Mouse (Mus musculus) forebrain, embryonic 13.5 days (tissue): ENCODE results near the gene Lrtm2. TPM values are rescaled to one million over a fixed set of nuclear protein-coding genes. Genes with fewer than 3 reads are reported as not detected.

Experiments used
- ATAC-seq: fragments of 200-750 bp; cut with Nextera tagmentation; 2 replicates; pipeline ENCODE4 v1.8.0; 2017
- H3K27ac ChIP-seq: fragments of 300-500 bp; sonication (generic); 2 replicates; pipeline ENCODE4 v1.5.1; 2015; ENCODE audit warnings: inconsistent platforms, mild to moderate bottlenecking, moderate library complexity
- H3K27me3 ChIP-seq: fragments of 300-500 bp; sonication (generic); 2 replicates; pipeline ENCODE4 v1.6.1; 2015; ENCODE audit warnings: mild to moderate bottlenecking, inconsistent platforms
- H3K36me3 ChIP-seq: fragments of 300-500 bp; sonication (generic); 2 replicates; pipeline ENCODE4 v1.6.1; 2015; ENCODE audit warnings: mild to moderate bottlenecking, inconsistent platforms; ENCODE audit not compliant: poor library complexity, severe bottlenecking
- H3K4me1 ChIP-seq: fragments of 300-500 bp; sonication (generic); 2 replicates; pipeline ENCODE4 v1.6.1; 2015; ENCODE audit warnings: inconsistent platforms
- H3K4me2 ChIP-seq: fragments of 300-500 bp; sonication (generic); 2 replicates; pipeline ENCODE4 v1.6.1; 2015; ENCODE audit warnings: inconsistent platforms, mild to moderate bottlenecking, moderate library complexity
- H3K4me3 ChIP-seq: fragments of 300-500 bp; sonication (generic); 2 replicates; pipeline ENCODE4 v1.5.1; 2015; ENCODE audit warnings: mild to moderate bottlenecking, inconsistent platforms
- H3K9ac ChIP-seq: fragments of 300-500 bp; sonication (generic); 2 replicates; pipeline ENCODE4 v1.6.1; 2015; ENCODE audit warnings: mild to moderate bottlenecking, inconsistent platforms
- H3K9me3 ChIP-seq: fragments of 300-500 bp; sonication (generic); replicated peaks from 2 replicates; pipeline ENCODE4 v1.6.1; 2016; ENCODE audit warnings: inconsistent platforms
- WGBS: fragments of 180-500 bp; shearing (Covaris S2); methylation state at CpG from one replicate; pipeline ENCODE4 v1.1.7; 2015; 5-methylcytosine and 5-hydroxymethylcytosine counted together
- polyA plus RNA-seq: library from polyadenylated mRNA; unstranded; fragments of >200 nt; fragmentation: Nextera tagmentation; extraction: Ambion mirVana; gene quantifications from 2 replicates; pipeline ENCODE4 v1.2.1, GENCODE M21; 2015

The Lrtm2 gene
- polyA plus RNA-seq, 1 experiment from 2014 or later = 1.1 TPM

DNA sequence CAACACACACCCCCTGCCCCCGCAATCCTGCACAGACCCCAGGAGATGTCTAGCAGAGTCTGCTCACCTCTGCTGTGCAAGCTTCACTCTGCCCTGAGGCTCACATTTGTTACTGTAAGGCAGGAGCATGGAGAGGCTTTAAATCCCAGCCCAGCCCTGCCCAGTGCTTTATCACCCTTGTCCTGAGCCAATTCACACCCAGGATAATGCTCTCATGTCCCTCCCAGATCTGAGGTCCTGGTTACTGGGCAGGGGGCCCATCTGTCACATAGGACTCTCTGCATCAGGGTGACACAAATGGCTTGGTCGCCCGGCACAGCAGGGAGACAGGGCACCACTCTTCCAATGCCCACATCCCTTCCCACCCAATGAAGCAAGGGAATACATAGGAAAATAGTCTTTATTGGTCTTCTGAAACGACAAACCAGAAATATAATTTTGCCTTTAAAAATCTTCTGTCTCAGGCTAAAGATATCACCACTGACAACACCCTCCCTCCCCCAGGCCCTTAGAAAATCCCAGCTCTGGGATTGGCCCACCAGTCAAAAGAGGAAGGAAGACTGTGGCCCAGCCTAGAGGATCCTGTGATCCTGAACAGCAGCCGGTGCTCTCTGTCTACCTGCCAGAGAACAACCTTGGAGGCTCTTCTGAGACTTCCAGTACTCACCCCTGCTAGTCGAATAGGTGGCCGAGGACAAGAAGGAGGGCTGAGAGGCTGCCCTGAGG lies 15.7 kb downstream of the Lrtm2 start:
- WGBS = 61% methylated on average over 7 of the region's 7 CpGs
- Histone ChIP-seq H3K9ac (no peak overlapping the region), H3K9me3 (no peaks in the 10 kb centered on the region), H3K27me3 (no peaks in the 10 kb centered on the region), H3K36me3 (no peaks in the 10 kb centered on the region), H3K4me3 (no peak overlapping the region), H3K4me2 (no peak overlapping the region), H3K27ac (no peak overlapping the region), H3K4me1 (peaks cover 36% of the 10 kb centered on the region)
- no peak for ATAC-seq

DNA sequence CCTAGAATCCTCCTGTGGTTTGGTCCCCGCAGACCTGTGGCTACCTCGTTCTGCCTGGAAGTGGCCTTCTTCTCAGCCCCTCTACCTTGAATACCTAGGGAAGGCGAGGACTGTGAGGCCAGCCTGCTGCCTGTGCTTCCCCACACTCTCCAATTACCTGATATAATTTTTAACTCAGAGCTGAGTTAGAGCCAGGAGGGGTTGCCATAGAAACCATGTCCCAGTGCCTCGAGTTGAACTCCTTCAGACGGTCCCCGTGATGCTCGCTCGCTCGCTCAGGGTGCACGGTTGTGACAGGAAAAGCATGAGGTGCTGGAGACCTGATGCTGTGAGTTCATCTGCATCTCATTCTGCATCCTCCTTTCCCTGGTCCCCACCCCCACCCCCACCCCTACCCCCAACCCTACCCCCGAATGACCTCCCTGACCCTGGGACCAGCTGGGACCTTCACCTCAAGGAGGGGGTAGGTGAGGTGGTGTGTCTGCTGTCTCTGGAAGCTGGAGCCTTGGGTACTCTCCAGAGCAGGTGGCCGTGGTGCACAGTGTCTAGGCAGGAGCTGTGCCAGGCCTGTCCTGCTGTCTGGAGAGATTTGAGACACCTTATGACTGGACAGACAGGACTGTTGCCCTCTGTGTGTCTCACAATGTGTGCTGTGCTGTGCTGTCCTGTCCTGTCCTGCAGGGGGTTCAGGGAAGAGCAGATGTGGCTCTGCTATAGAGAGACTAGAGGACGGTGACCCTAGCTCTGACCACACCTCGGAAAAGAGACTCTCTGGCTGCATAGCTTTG lies 16.8 kb downstream of the Lrtm2 start:
- peak overlapping the region; percentile 63 for H3K27ac ChIP-seq
- H3K4me3 ChIP-seq = no peak overlapping the region
- peak; percentile 73 for ATAC-seq
- no peaks in the 10 kb centered on the region for H3K36me3 ChIP-seq
- H3K27me3 ChIP-seq = no peaks in the 10 kb centered on the region
- H3K9me3 ChIP-seq = no peaks in the 10 kb centered on the region
- H3K9ac ChIP-seq = no peak overlapping the region
- 55% methylated on average over 14 of the region's 14 CpGs for WGBS
- H3K4me1 ChIP-seq = peaks cover 34% of the 10 kb centered on the region
- no peak overlapping the region for H3K4me2 ChIP-seq

DNA sequence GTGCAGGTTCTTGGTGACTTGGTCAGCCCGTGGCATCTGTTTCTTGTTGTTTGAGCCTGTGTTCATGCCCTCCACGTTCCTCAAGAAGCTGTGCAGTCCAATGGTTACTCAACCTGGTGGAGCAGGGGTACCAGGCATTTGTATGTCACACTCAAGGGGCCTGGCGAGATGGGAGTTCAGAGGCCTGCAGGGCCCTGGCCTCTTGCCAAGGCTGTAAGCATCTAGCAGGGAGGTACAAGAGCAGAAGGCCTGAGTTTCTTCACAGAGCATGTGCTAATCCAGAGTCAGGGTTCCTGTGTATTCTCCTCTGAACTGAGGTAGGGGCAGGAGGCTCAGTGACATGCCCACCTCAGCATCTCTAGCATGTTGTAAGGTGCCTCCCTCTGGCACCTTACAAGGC lies 17.5 kb downstream of the Lrtm2 start:
- H3K4me1 ChIP-seq = peaks cover 31% of the 10 kb centered on the region
- no peak overlapping the region for H3K4me3 ChIP-seq
- H3K27me3 ChIP-seq = no peaks in the 10 kb centered on the region
- 0 out of 2 replicates have a peak, but pooled peaks have one; percentile 4 for ATAC-seq
- no peaks in the 10 kb centered on the region for H3K36me3 ChIP-seq
- H3K4me2 ChIP-seq = no peak overlapping the region
- H3K9ac ChIP-seq = no peak overlapping the region
- WGBS = 57% methylated on average over 3 of the region's 3 CpGs
- H3K9me3 ChIP-seq = no peaks in the 10 kb centered on the region
- H3K27ac ChIP-seq = peak overlapping the region; percentile 63

DNA sequence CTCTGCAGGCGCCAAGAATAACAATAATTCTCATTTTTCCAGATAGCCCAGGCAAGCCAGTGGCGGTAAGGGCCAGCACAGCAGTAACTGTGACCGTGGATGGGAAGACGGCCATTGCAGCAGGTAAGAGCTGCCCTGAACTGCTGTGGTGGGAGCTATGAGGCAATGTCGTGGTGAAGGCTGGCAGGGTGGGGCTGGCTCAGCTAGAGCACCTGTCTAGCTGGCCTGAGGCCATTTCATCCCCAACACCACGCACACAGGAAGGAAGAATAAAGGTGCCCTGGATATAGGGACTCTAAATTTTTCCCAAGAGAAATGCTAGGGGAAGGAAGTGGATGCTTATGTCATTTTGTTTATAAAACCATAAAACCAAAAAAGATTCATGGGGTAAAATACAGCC lies 18.2 kb downstream of the Lrtm2 start:
- H3K36me3 ChIP-seq = no peaks in the 10 kb centered on the region
- no peak overlapping the region for H3K27ac ChIP-seq
- H3K9ac ChIP-seq = no peak overlapping the region
- no peaks in the 10 kb centered on the region for H3K9me3 ChIP-seq
- H3K4me1 ChIP-seq = peaks cover 26% of the 10 kb centered on the region
- H3K27me3 ChIP-seq = no peaks in the 10 kb centered on the region
- ATAC-seq = no peak
- WGBS = 87% methylated on average over 6 of the region's 6 CpGs
- H3K4me3 ChIP-seq = no peak overlapping the region
- H3K4me2 ChIP-seq = no peak overlapping the region

DNA sequence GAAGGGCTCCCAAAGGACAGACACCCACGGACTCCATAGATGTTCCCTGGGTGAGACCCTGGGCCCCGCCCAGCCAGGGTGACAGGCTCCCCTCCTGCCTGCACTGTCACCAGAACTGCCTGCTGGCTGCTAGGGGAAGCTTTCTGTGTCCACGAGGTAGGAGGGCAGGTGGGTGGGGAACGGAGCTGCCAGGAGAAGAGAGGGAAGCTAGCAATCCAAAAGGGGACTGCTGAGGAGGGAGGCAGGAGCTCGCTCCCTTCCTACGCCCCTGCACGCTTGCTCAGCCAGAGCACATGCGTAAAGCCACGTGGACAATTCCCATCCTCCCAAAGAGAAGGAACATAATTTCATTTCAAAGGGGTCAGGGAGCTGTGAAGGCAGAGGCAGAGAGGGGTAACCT lies 20.4 kb downstream of the Lrtm2 start:
- H3K27ac ChIP-seq = no peak overlapping the region
- no peak overlapping the region for H3K9ac ChIP-seq
- H3K4me2 ChIP-seq = no peak overlapping the region
- ATAC-seq = no peak
- WGBS = 62% methylated on average over 9 of the region's 9 CpGs
- H3K27me3 ChIP-seq = no peaks in the 10 kb centered on the region
- peaks cover 26% of the 10 kb centered on the region for H3K4me1 ChIP-seq
- H3K9me3 ChIP-seq = no peaks in the 10 kb centered on the region
- no peak overlapping the region for H3K4me3 ChIP-seq
- H3K36me3 ChIP-seq = no peaks in the 10 kb centered on the region

DNA sequence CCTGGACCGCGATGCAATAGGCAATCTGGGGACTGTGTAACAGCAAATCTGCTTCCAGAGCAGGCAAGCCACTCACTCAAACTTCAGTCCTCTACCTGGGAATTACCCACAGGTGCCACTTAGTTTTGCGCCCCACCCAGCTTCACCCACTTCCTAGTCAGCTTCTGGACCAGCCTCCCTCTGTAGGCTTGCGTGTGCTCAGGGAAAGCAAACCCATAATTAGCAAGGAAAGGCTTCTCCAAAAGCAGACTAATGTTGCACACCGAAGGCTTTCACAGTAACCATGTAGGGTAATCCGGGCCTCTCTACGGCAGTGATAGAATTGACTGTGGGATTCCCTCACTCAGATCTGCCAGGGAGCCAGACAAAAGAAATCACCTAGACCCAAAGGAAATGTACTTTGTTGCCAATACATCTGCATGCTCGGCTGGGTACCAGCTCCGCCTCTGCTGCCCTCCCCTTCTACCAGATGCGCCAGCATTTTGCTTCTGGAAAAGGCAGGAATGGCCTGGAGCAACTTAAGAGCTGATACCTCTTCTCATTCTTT lies 22.6 kb downstream of the Lrtm2 start:
- Histone ChIP-seq H3K9ac (no peak overlapping the region), H3K9me3 (no peaks in the 10 kb centered on the region), H3K4me2 (no peak overlapping the region), H3K27ac (no peak overlapping the region), H3K4me3 (no peak overlapping the region), H3K27me3 (no peaks in the 10 kb centered on the region), H3K36me3 (no peaks in the 10 kb centered on the region), H3K4me1 (peaks cover 7% of the 10 kb centered on the region)
- no peak for ATAC-seq
- WGBS = 48% methylated on average over 10 of the region's 10 CpGs

DNA sequence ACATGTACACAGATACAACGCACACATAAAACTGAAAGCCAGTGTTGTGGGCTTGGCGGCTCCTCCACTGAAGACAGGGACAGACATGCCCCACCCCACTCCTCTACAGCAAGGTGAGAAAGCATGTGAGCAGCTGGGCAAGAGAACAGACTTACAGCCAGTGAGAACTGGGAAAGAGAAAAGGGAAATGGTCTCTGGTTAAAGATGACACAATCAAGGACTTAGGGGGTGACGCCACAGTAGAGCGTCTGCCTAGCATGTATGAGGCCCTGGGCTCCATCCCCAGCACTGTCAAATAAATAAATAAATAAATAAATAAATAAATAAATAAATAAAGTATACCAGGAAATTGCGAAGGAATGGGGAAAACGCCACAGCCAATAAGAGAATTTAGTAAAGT lies 27.2 kb downstream of the Lrtm2 start:
- no peak for ATAC-seq
- Histone ChIP-seq H3K4me1 (peaks cover 3% of the 10 kb centered on the region; the same call in 1 of the 2 replicates), H3K27ac (no peak overlapping the region), H3K4me2 (no peak overlapping the region), H3K9ac (no peak overlapping the region), H3K27me3 (no peaks in the 10 kb centered on the region), H3K4me3 (no peak overlapping the region), H3K9me3 (no peaks in the 10 kb centered on the region), H3K36me3 (no peaks in the 10 kb centered on the region)
- WGBS = 92% methylated on average over 6 of the region's 6 CpGs

DNA sequence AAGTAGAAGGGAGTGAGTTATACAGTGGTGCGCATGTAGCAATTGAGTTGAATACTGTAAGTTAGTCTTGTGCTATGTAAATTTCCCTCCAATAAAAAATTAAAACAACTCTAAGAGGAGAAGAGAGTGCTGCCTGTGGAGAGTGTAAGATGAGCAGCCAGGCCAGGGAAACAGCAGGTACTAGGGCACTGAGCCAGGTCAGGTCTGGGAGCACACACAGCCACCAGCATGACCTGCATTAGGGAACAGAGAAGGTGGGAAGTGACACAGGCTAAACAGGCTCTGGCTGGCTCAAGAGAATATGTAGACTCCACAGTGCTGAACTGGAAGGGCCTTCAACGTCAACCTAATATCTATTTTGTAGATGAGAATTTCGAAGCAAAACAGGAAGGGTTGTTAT lies 29.3 kb downstream of the Lrtm2 start:
- H3K4me2 ChIP-seq = no peak overlapping the region
- 96% methylated on average over 3 of the region's 3 CpGs for WGBS
- no peaks in the 10 kb centered on the region for H3K9me3 ChIP-seq
- no peak overlapping the region for H3K27ac ChIP-seq
- H3K36me3 ChIP-seq = no peaks in the 10 kb centered on the region
- H3K4me3 ChIP-seq = no peak overlapping the region
- H3K27me3 ChIP-seq = no peaks in the 10 kb centered on the region
- no peak overlapping the region for H3K9ac ChIP-seq
- no peaks in the 10 kb centered on the region for H3K4me1 ChIP-seq
- ATAC-seq = no peak

DNA sequence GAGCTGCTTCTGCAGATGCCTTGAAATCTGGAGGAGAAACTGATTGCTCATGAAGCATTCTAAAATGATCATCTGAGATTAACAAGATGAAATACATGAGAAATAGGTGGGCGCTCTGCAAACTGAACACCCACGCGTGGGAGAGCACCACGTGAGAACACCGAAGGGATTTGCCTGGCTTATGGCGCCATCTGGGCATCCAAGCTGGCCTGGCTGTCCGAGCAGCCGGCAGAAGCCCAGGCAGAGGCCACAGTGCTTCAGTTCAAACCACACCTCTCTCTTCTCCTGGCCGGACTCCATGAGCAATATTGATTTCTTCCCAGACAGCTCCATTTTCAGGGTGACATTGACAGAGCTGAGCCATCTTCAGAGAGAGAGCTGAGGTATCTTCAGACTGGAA lies 49.8 kb downstream of the Lrtm2 start:
- 82% methylated on average over 9 of the region's 9 CpGs for WGBS
- no peaks in the 10 kb centered on the region for H3K4me1 ChIP-seq
- 0 out of 2 replicates have a peak, but pooled peaks cover 9% of the 10 kb centered on the region for H3K9me3 ChIP-seq
- H3K27ac ChIP-seq = no peak overlapping the region
- no peak overlapping the region for H3K4me3 ChIP-seq
- no peaks in the 10 kb centered on the region for H3K27me3 ChIP-seq
- no peak for ATAC-seq
- H3K9ac ChIP-seq = no peak overlapping the region
- no peak overlapping the region for H3K4me2 ChIP-seq
- no peaks in the 10 kb centered on the region for H3K36me3 ChIP-seq

DNA sequence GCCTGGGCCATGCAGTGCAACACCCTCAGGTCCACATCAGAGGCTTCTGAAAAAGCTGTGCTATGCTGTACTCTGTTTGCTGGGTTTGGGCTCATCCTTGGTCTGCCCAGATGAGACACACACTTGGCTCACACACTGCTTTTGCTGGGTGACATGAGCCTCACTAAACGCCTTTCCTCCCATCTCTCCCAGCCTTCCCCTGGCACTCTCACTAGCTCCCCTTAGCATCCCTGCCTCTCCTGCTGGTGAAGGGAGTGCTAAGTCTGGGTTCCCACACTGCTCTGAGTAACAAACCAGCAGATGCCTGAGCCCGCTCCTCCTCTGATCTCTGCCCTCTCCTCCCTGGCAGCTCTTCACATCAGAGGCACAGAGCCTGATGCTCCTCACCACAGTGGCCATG lies 53.9 kb downstream of the Lrtm2 start:
- Histone ChIP-seq H3K4me1 (no peaks in the 10 kb centered on the region), H3K4me3 (no peak overlapping the region), H3K4me2 (no peak overlapping the region), H3K9ac (no peak overlapping the region), H3K36me3 (no peaks in the 10 kb centered on the region), H3K27me3 (no peaks in the 10 kb centered on the region), H3K9me3 (no peaks in the 10 kb centered on the region), H3K27ac (no peak overlapping the region)
- ATAC-seq = no peak
- 86% methylated on average over 2 of the region's 2 CpGs for WGBS
